Mouse (Mus musculus) thymus, adult 2 months (tissue): ENCODE measurements around the gene Tm4sf19.

ENCODE experiments used
- CTCF ChIP-seq: fragments of 200-500 bp; IDR thresholded peaks from 2 replicates; pipeline ENCODE4 v1.5.1; 2012; ENCODE audit warnings: mild to moderate bottlenecking, control low read depth, low read length, moderate library complexity, borderline replicate concordance; ENCODE audit not compliant: control insufficient read depth, poor library complexity, insufficient read depth; ENCODE audit errors: extremely low read depth
- POLR2A ChIP-seq: fragments of 200-500 bp; IDR thresholded peaks from 2 replicates; pipeline ENCODE4 v1.6.1; 2012; ENCODE audit warnings: mild to moderate bottlenecking, low read length, control low read depth, moderate library complexity; ENCODE audit not compliant: control insufficient read depth, poor library complexity, insufficient read depth; ENCODE audit errors: extremely low read depth

- no peak for TF ChIP-seq POLR2A
- TF ChIP-seq CTCF = no peak
These were observed 5.4 kb downstream of the Tm4sf19 start for GRCm38 (mm10) chr16:32405716-32406115.
